Mouse (Mus musculus) limb, embryonic 13.5 days (tissue): ENCODE data around the gene Trip12. TPM values are rescaled to one million over a fixed set of nuclear protein-coding genes. Genes with fewer than 3 reads are reported as not detected.

Experiments used
- ATAC-seq: fragments of 200-750 bp; cut with Nextera tagmentation; 2 replicates; pipeline ENCODE4 v1.8.0; 2017; ENCODE audit warnings: low read depth, moderate number of reproducible peaks, moderate TSS enrichment; ENCODE audit not compliant: low FRiP score
- H3K27ac ChIP-seq: fragments of 300-500 bp; sonication (generic); 2 replicates; pipeline ENCODE4 v1.5.1; 2015; ENCODE audit warnings: inconsistent platforms, mild to moderate bottlenecking, moderate library complexity
- H3K27me3 ChIP-seq: fragments of 300-500 bp; sonication (generic); 2 replicates; pipeline ENCODE4 v1.6.1; 2015; ENCODE audit warnings: mild to moderate bottlenecking, inconsistent platforms
- H3K36me3 ChIP-seq: fragments of 300-500 bp; sonication (generic); 2 replicates; pipeline ENCODE4 v1.6.1; 2015; ENCODE audit warnings: inconsistent platforms, mild to moderate bottlenecking, moderate library complexity
- H3K4me1 ChIP-seq: fragments of 300-500 bp; sonication (generic); 2 replicates; pipeline ENCODE4 v1.6.1; 2015; ENCODE audit warnings: inconsistent platforms
- H3K4me2 ChIP-seq: fragments of 300-500 bp; sonication (generic); replicated peaks from 2 replicates; pipeline ENCODE4 v1.6.1; 2015; ENCODE audit warnings: inconsistent platforms, mild to moderate bottlenecking, moderate library complexity
- H3K4me3 ChIP-seq: fragments of 300-500 bp; sonication (generic); 2 replicates; pipeline ENCODE4 v1.5.1; 2015; ENCODE audit warnings: moderate library complexity, mild to moderate bottlenecking, inconsistent platforms
- H3K9ac ChIP-seq: fragments of 300-500 bp; sonication (generic); 2 replicates; pipeline ENCODE4 v1.6.1; 2015; ENCODE audit warnings: mild to moderate bottlenecking, inconsistent platforms
- H3K9me3 ChIP-seq: fragments of 300-500 bp; sonication (generic); 2 replicates; pipeline ENCODE4 v1.6.1; 2016; ENCODE audit warnings: inconsistent platforms
- WGBS: fragments of 180-500 bp; shearing (Covaris S2); methylation state at CpG from one replicate; pipeline ENCODE4 v1.1.7; 2015; 5-methylcytosine and 5-hydroxymethylcytosine counted together
- polyA plus RNA-seq: library from polyadenylated mRNA; unstranded; fragments of >200 nt; fragmentation: Nextera tagmentation; extraction: Ambion mirVana; gene quantifications from 2 replicates; pipeline ENCODE4 v1.2.1, GENCODE M21; 2015

The Trip12 gene
- polyA plus RNA-seq, 1 experiment from 2014 or later: 69.3 TPM

GRCm38 (mm10) chr1:84737097-84737496 is 103.2 kb downstream of the Trip12 start:
- Histone ChIP-seq H3K36me3 (peaks cover 64% of the 10 kb centered on the region), H3K4me3 (no peak overlapping the region), H3K27me3 (no peaks in the 10 kb centered on the region), H3K9ac (no peak overlapping the region), H3K4me1 (no peaks in the 10 kb centered on the region), H3K4me2 (no peak overlapping the region), H3K27ac (no peak overlapping the region), H3K9me3 (no peaks in the 10 kb centered on the region)
- 57% methylated on average over 1 of the region's 1 CpGs for WGBS
- ATAC-seq: no peak

- ATAC-seq: no peak
- H3K4me3 ChIP-seq: no peak overlapping the region
- no peaks in the 10 kb centered on the region for H3K27me3 ChIP-seq
- H3K9me3 ChIP-seq: no peaks in the 10 kb centered on the region
- H3K4me1 ChIP-seq: no peaks in the 10 kb centered on the region
- WGBS: 63% methylated on average over 3 of the region's 3 CpGs
- H3K36me3 ChIP-seq: peaks cover 61% of the 10 kb centered on the region
- H3K4me2 ChIP-seq: no peak overlapping the region
- no peak overlapping the region for H3K9ac ChIP-seq
- no peak overlapping the region for H3K27ac ChIP-seq
Observed at GRCm38 (mm10) chr1:84733799-84734198, 106.5 kb downstream of the Trip12 start.

GRCm38 (mm10) chr1:84731763-84732162 is 108.6 kb downstream of the Trip12 start:
- Histone ChIP-seq H3K4me3 (no peak overlapping the region), H3K27ac (no peak overlapping the region), H3K9ac (no peak overlapping the region), H3K36me3 (peaks cover 58% of the 10 kb centered on the region), H3K4me2 (no peak overlapping the region), H3K4me1 (no peaks in the 10 kb centered on the region), H3K27me3 (no peaks in the 10 kb centered on the region), H3K9me3 (no peaks in the 10 kb centered on the region)
- 89% methylated on average over 1 of the region's 1 CpGs for WGBS
- ATAC-seq: no peak

GRCm38 (mm10) chr1:84722841-84723240 is 117.5 kb downstream of the Trip12 start:
- Histone ChIP-seq H3K4me2 (no peak overlapping the region), H3K9me3 (no peaks in the 10 kb centered on the region), H3K9ac (no peak overlapping the region), H3K4me3 (no peak overlapping the region), H3K36me3 (peaks cover 52% of the 10 kb centered on the region), H3K27me3 (no peaks in the 10 kb centered on the region), H3K4me1 (no peaks in the 10 kb centered on the region), H3K27ac (no peak overlapping the region)
- ATAC-seq: no peak

- no peak for ATAC-seq
- Histone ChIP-seq H3K4me1 (no peaks in the 10 kb centered on the region), H3K9ac (no peak overlapping the region), H3K4me3 (no peak overlapping the region), H3K9me3 (no peaks in the 10 kb centered on the region), H3K36me3 (peaks cover 47% of the 10 kb centered on the region), H3K27ac (no peak overlapping the region), H3K4me2 (no peak overlapping the region), H3K27me3 (no peaks in the 10 kb centered on the region)
- 93% methylated on average over 3 of the region's 3 CpGs for WGBS
Observed at GRCm38 (mm10) chr1:84722371-84722770, 117.9 kb downstream of the Trip12 start.

GRCm38 (mm10) chr1:84721942-84722341 is 118.4 kb downstream of the Trip12 start:
- Histone ChIP-seq H3K27ac (no peak overlapping the region), H3K4me3 (no peak overlapping the region), H3K9ac (no peak overlapping the region), H3K36me3 (peaks cover 44% of the 10 kb centered on the region), H3K4me2 (no peak overlapping the region), H3K27me3 (no peaks in the 10 kb centered on the region), H3K4me1 (no peaks in the 10 kb centered on the region), H3K9me3 (no peaks in the 10 kb centered on the region)
- 93% methylated on average over 3 of the region's 3 CpGs for WGBS
- ATAC-seq: no peak

- Histone ChIP-seq H3K4me1 (peaks cover 4% of the 10 kb centered on the region; the same call in 1 of the 2 replicates), H3K36me3 (no peaks in the 10 kb centered on the region), H3K27me3 (peaks cover 30% of the 10 kb centered on the region), H3K4me3 (peak overlapping the region; percentile 16), H3K9me3 (no peaks in the 10 kb centered on the region), H3K9ac (no peak overlapping the region), H3K27ac (no peak overlapping the region), H3K4me2 (peak overlapping the region; percentile 53)
- ATAC-seq: no peak
- 18% methylated on average over 31 of the region's 31 CpGs for WGBS
Observed at GRCm38 (mm10) chr1:84709810-84710785, 130.2 kb downstream of the Trip12 start.

GRCm38 (mm10) chr1:84709406-84709805 is 130.9 kb downstream of the Trip12 start:
- H3K4me1 ChIP-seq: peaks cover 4% of the 10 kb centered on the region; the same call in 1 of the 2 replicates
- no peak overlapping the region for H3K9ac ChIP-seq
- peak overlapping the region; percentile 12; the same call in 1 of the 2 replicates for H3K4me3 ChIP-seq
- no peaks in the 10 kb centered on the region for H3K36me3 ChIP-seq
- no peak for ATAC-seq
- H3K27me3 ChIP-seq: peaks cover 30% of the 10 kb centered on the region
- no peaks in the 10 kb centered on the region for H3K9me3 ChIP-seq
- no peak overlapping the region for H3K27ac ChIP-seq
- 23% methylated on average over 5 of the region's 5 CpGs for WGBS
- H3K4me2 ChIP-seq: peak overlapping the region; percentile 53; the same call in 1 of the 2 replicates

GRCm38 (mm10) chr1:84700254-84700653 is 140.1 kb downstream of the Trip12 start:
- no peak overlapping the region for H3K27ac ChIP-seq
- no peaks in the 10 kb centered on the region for H3K36me3 ChIP-seq
- peaks cover 8% of the 10 kb centered on the region for H3K4me1 ChIP-seq
- H3K4me2 ChIP-seq: no peak overlapping the region
- WGBS: 97% methylated on average over 6 of the region's 6 CpGs
- no peaks in the 10 kb centered on the region for H3K9me3 ChIP-seq
- H3K9ac ChIP-seq: no peak overlapping the region
- ATAC-seq: no peak
- H3K27me3 ChIP-seq: peaks cover 18% of the 10 kb centered on the region
- no peak overlapping the region for H3K4me3 ChIP-seq

GRCm38 (mm10) chr1:84697136-84697535 is 143.2 kb downstream of the Trip12 start:
- Histone ChIP-seq H3K4me2 (no peak overlapping the region), H3K27me3 (peaks cover 48% of the 10 kb centered on the region), H3K36me3 (no peaks in the 10 kb centered on the region), H3K9me3 (no peaks in the 10 kb centered on the region), H3K9ac (no peak overlapping the region), H3K4me3 (no peak overlapping the region), H3K4me1 (peaks cover 14% of the 10 kb centered on the region), H3K27ac (no peak overlapping the region)
- WGBS: 3% methylated on average over 2 of the region's 2 CpGs
- ATAC-seq: no peak

- peak within 1 kb of the TSS; percentile 90 for H3K4me2 ChIP-seq
- H3K4me1 ChIP-seq: peaks cover 14% of the 10 kb centered on the region
- WGBS: under 1% methylated on average over 71 of the region's 75 CpGs
- H3K9me3 ChIP-seq: no peaks in the 10 kb centered on the region
- H3K9ac ChIP-seq: peak within 1 kb of the TSS; percentile 35; the same call in 1 of the 2 replicates
- H3K4me3 ChIP-seq: peak within 1 kb of the TSS; percentile 51
- no peak within 1 kb of the TSS for H3K27ac ChIP-seq
- ATAC-seq: peak; percentile 88
- H3K36me3 ChIP-seq: no peaks in the 10 kb centered on the region
- peaks cover 49% of the 10 kb centered on the region for H3K27me3 ChIP-seq
Observed at GRCm38 (mm10) chr1:84695517-84696411, 144.6 kb downstream of the Trip12 start, which contains the start of gene Dner. Gene Dner, minus strand, starts transcription at chr1:84696221.
